Mouse (Mus musculus): ENCODE data around the gene Cd68.

Cd68 gene

DNA sequence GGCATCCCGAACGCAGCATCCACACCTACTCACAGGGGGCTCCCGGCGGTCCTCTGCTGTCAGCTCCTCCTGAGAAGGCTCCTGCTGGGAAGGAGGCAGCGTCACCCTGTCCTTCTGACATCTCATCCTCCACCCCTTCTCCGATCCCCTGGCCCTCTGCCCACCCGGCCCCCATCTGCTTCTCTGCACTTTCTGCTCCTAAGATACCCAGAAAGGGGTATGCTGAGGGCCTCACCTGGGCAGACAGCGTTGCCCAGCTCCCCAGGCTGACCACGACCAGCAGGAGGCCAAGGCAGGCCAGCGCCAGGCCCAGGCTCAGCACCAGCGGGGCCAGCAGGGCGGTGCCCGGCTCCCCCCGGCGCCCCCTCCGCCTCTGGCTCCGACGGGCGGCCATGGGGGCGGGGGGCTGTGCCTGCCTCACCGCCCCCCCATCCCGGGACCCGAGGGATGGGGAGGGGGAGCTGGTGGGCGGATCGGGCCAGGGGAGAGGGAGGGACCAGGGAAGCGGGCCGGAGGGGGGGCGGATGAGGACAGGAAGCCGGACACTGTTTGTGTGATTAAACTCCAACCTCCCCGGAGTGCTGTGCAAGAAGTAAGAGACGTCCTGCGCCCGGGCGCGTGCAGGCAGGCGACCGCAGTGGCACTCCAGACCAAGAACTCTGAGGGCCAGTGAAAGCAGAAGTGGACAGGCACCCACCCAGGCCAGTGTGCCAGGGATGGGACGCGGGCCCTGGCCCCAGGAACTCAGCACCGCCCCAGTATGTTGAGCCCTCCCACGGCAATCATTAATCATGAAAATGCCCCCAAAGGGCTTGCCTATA, 29.6 kb upstream of the Cd68 start, which contains the start of the genes Tnfsf12 and Tnfsfm13:
TSS of gene Tnfsf12 (minus strand) at position 489 of the 821 bp plus-strand sequence.
TSS of gene Tnfsfm13 (minus strand) at position 738 of the 821 bp plus-strand sequence.
- DNase-seq (ENCODE audit: low read depth in 1 of 2, low spot score in 2 of 2) = peak; percentile 66 to 73

DNA sequence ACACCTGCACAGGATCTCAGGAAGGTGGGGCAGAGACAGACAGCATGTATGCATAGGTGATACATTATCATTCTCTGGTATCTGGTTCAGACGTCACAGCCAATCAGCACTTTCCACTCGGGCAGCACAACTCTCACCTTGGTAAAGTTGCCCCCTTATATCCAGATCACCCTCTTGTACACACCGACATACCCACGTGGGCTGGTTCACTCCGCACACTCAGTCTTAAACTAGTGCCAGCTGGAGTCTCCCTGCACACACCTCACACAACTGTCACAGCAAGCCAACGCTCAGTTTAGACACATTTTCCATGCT, 29.1 kb upstream of the Cd68 start:
- DNase-seq (ENCODE audit: low read depth in 1 of 2, low spot score in 2 of 2) = no peak

DNA sequence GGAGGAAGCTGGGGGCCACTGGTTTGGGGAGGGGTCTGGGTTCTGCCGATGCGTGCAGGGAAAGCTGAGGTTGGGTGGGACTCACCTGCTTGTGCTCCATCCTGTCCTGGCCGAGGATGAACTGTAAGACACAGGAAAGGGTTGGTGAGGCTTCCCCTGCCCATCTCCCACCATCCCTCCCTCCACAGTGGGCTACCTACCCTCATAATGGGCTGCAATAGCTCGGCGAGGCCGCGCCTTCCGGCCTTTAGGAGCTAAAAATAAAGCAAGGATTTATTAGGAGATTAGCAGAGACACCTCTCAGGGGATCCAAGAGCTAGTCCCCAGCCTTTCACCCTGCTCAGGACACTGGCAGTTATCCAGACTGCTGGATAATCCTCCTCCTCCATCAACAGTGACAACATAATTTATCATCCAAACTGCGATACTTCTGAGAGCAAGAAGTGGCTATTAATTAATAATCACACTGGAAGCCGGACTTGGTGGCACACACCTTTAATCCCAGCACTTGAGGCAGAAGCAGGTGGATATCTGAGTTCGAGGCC, 27.5 kb upstream of the Cd68 start:
- no peak for DNase-seq (ENCODE audit: low read depth in 1 of 2, low spot score in 2 of 2)

DNA sequence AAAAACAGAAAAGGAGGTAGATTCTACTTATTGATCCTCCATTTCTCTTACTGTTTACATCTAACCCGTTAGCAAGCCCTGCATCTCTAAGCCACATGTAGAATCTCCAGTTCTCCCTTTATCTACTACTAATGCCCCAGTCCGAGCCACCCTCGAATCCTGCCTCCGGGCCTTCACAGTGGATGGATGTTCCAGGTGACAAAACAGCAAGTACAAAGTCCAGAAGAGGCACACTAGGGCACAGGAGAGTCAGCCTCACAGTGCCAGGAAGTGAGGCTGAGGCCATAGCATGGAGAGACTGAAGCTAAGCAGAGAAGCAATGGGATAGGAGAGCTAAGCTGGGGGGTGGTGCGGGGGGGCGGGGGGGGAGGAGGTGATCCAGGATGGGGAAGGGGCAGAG, 26.9 kb upstream of the Cd68 start:
- DNase-seq (ENCODE audit: low read depth in 1 of 2, low spot score in 2 of 2) = no peak

DNA sequence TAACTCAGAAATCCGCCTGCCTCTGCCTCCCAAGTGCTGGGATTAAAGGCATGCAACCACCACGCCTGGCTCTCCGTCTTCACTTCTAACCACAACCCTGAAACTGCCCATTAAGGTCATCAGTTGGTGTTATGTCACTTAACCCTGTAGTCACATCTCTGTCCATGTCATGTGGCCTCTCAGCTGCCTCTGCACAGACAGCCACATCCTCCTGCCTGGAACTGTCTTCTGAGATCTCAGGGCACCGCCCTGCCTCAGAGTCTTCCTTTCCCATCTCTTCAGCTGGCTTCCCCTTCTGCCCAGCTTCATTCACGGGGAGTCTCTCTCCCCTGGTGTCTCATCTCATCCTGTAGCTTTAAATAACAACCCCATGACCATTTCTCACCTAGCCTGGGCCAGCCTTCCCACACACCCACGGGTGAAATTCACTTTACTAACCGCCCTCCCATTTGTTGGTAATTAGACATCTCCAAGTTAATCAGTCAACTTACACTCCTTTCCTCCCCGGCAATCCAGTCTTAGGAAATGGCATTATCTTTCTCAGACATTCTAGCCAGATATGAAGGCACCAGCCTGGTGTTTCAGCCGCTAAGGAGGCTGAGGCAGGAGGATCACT, 26.4 kb upstream of the Cd68 start:
- peak; percentile 65 to 71 for DNase-seq (ENCODE audit: low read depth in 1 of 2, low spot score in 2 of 2)

DNA sequence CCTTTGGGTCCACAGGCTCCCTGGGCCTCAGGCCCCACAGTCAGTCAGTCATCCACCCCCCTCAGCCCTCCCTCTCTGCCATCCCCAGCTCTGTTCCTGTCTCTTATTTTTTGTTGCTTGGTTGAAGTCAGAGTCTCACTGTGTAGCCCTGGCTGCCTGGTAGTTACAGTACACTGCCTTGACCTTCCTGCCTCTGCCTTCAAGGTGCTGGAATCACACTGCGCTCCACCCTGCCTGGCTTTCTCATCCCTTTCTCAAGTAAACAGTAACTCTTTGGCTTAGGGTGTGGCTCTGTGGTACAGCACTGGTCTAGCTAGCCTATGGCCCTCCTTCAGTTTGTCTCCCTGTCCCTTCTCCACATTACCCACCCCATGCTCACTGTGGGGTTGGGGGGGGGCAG, 23.9 kb upstream of the Cd68 start:
- DNase-seq (ENCODE audit: low read depth in 1 of 2, low spot score in 2 of 2) = no peak

DNA sequence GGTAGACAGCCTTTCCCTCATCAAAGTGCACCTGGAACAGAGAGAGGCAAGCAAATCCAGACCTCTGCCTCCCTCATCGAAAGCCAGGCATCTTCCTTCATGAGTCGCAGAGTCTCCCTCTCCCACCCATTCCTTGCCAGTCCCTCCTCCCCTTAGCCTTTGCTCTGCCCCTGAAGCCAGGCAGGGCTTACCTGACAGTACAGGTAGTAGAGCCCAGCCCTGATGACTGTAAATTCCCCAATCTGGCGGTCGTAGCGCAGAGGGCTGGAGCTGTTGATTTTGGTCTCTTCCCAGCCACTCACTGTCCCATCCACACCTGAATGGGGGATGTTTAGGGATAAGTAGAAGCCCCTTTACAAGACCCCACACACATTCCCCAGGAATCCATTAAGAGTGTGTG, 21.1 kb upstream of the Cd68 start:
- DNase-seq (ENCODE audit: low read depth in 1 of 2, low spot score in 2 of 2) = no peak

DNA sequence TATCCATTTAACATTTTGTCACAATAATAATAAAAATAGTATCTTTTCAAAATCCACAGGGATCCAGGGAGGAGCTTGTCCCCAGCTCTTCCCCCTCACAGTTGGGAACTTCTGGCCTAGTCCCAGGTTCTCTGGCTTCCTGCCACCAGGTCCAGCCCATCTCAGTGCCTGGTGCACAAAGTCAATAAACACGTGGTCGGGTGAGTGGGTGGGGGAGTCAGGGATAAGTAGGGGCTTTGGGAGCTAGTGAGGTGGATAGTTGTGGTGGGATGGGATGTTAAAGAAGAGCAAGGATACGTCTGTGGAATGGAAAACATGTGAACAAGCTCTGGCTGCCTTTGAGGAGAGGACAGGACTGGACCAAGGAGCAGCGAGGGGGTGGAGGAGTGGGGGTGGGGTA, 20.4 kb upstream of the Cd68 start:
- DNase-seq (ENCODE audit: low read depth in 1 of 2, low spot score in 2 of 2) = no peak

DNA sequence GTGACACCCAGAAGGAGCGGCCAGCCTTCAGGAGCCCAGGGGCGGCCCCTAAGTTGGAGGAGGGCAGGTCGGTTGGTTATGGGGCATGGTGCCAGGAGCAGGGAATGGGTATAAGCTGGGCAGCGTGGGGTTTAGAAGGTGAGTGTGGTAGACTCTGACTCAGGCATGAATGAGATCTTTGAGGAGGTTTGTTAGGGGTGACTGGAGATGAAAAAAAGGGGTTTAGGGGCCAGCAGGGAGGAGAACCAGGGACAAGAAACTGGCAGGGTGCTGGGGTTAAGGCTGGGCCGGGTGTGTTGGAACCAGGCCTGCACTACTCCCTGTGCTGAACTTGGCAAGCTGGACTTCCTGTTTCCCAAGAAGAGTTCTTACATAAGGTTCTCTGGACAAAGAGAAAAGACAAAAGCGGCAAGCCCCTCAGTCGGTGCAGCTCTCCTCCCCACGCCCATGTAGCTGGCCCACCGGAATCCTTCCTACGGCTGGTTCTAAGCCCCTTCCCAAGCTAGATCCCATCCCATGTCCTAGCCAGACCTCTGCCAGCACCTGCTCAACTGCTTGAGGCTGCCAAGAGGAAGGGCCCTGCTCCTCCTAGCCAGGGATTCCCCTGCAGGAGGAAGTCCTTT, 19.7 kb upstream of the Cd68 start, which contains the start of gene Tnfsf13:
TSS of gene Tnfsf13 (minus strand) at position 259 of the 623 bp plus-strand sequence.
- peak in 1 of 2 experiments; percentile 55 for DNase-seq (ENCODE audit: low read depth in 1 of 2, low spot score in 2 of 2)

DNA sequence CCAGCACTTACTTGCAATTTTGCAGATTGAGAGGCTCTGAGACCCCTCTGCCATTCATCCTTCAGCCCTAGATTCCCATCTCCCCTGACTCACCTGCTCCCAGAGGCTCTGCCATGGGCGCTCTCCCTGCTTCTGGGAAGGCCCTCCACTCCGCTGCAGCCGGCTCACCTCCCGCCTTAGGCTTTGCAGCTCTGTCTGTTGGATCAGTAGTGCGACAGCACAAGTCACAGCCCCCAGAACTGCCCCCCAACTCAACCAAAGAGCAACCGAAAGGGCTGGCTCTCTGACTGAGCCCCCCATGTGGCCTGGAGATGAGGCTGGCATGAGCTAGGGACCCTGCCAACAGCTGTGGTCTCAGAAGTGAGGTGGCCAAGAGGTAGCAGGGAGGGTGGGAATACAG, 19.0 kb upstream of the Cd68 start:
- DNase-seq (ENCODE audit: low read depth in 1 of 2, low spot score in 2 of 2) = no peak

DNA sequence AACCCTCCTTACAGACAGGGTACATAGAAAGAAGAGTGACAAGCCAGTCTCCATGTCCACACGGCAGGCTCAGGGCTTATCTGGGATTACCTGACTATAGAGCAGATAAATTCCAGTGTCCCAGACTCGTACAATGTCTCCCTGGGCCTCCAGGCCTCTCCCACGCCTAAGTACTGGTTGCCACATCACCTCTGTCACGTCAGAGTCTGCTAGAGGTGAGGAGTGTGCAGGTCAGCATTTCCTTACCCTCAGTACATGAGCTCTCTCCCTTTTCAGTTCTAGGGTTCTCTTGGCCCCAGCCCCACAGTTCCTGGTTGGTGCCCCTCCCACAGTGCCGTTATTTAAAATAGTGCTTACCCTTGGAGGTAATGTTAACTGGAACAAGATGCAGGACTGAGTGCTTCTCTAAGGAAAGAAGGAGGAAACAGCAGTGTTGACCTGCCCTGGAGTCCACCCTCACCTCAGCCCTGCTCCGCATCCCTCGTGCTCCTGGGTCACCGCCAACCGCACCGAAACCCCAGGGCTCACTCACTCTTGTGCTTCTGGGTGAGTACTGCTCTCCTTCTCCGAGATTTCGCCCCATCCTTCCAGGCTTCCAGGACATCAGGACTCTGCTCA, 18.3 kb upstream of the Cd68 start:
- no peak for DNase-seq (ENCODE audit: low read depth in 1 of 2, low spot score in 2 of 2)

DNA sequence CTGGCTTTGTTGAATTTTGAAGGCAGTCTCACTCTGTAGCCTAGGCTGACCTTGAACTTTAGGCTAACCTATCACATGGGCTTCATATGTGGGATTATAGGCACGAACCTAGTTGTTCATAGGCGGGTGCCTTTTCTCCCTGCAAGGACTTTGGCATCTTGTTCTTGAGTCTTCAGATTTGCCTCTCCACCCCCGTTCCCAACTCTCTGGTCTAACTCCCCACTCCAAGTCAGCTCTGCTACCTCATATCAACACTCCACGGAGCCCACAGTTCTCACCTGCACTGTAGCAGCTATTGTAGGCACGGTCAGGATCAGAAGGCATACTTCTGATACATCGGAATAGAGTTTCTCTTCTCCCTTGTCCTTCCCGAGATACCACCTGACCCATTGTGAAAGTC, 17.6 kb upstream of the Cd68 start:
- DNase-seq (ENCODE audit: low read depth in 1 of 2, low spot score in 2 of 2) = no peak

DNA sequence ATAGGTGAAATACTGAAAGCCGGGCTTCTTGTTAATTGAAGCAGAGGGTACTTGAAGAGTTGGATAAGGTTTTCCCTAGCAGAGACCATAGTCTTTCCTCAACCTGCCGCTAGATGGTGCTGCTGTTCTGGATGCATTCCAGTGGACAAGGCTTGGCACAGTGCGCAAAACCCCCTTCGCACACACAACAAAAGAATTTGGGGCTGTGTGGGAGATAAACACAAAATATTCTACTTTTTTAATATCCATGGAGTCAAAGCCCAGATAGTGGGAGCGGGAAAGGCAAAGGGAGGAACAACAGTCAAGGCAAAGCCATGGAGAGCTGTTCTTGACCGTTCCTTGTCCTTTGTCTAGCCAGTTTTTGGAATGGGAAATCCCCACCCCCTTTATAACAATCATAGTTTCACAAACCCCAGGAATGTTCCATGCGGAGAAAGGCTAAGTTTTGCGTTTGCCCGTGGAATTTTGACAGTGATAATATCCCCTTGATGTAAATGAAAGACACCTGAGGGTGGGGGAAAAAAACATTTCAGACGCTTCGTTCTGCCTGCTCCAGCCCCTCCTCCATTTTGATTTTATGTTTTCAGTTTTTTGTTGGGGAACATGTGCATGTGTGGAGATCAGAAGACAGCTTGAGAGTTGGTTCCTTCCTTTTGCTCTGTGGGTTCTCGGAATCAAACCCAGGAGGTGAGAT, 17.0 kb upstream of the Cd68 start:
- DNase-seq (ENCODE audit: low read depth in 1 of 2, low spot score in 2 of 2) = peak; percentile 77 to 79

DNA sequence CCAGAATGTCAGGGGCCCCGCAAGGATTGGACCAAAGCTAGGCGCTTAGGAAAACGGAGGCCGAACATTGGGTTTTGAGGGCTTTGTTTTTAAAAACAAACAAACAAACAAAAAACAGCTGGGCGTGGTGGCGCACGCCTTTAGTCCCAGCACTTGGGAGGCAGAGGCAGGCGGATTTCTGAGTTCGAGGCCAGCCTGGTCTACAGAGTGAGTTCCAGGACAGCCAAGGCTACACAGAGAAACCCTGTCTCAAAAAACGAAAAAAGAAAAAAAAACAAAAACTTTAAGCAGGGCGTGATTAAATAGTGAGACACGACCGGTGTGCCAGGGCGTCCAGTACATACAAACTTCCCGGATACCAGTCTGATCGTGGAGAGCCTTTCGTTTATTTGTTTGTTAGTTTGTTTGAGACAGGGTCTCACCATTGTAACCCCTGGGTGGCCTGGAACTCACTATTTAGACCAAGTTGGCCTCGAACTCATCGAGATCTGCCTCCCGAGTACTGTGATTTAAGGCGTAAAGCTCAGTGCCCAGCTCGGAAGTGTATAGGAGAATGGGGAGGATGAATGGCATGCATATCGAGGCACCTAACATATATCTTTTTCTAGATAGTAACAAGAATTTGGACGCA, 16.4 kb upstream of the Cd68 start:
- DNase-seq (ENCODE audit: low read depth in 1 of 2, low spot score in 2 of 2) = no peak

DNA sequence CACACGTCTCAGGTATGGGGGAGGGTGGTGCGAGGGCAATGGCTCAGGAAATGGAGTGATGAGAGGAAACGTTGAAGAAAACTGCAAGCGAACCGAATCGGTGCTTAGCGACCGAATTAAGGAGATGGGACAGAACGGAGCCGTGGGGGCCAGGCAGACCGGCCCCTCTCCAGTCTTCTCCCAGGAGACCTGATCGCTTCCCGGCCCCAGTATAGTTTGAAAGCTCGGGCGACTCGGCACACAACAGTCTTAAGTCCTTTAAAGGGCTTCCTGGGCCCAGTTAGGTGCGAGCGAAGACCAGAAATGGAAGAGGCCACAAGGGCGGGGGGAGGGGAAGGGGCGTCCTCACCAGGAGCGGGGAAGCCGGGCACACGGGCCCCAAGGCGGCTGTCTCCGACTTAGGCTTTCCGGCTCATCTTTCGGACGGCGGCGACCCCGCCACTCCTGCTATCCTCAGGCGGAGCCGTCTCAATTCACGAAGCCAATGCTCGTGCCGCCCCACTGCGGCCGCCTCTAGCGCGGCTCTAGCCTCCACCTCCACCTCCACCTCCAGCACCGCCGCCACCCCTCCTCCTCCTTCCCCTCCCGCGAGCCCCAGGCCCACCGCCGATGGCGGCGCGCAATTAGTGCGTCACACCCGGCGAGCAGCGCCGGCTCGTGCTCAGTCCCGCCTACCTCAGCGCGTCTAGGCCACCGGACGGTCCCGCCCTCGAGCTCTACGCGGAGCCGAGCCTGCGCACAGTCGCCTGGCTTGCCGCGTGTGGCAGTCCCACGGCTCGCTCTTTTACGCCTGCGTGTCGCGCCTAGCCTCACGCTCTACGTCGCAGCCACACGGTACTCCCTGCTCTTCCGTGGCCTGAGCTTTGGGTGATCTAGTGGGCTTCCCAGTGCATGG, 15.6 kb upstream of the Cd68 start, which contains the start of gene Senp3:
TSS of gene Senp3 (minus strand) at position 771 of the 895 bp plus-strand sequence.
- DNase-seq (ENCODE audit: low read depth in 1 of 2, low spot score in 2 of 2) = peak; percentile 90 to 95

DNA sequence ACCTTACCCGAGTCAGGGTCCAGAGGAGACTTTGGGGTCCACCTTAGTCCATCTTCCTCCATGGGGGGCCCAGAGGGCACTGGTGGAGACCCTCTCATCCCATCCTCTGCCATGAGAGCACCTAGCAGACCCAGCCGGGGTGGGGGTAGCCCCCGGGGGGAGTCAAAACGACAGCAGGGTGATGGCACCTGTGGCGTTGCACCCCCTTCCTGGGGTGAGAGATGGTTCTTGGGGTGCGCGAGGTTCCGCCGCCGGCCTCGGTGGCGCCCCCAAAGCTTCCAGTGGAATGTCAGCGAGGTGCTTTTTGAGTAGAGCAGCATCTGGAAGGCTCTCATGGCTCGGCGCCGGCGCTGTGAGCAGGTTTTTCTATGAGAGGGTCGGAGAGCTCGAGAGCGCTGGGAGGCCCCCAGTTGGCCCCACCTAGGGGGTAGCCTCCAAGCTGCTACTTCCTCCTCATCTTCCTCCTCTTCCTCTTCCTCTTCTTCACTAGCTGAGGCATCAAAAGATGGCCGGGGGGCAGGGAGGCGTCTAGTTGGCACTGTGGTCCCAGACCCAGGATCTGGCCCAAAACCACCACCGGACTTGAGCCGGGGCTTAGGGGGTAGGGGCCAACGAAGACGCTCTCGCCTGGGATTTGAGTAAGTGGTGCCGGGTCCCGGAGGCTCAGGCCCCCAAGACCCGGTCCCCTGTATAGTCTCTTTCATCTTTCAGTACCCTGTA, 14.3 kb upstream of the Cd68 start:
- no peak for DNase-seq (ENCODE audit: low read depth in 1 of 2, low spot score in 2 of 2)

DNA sequence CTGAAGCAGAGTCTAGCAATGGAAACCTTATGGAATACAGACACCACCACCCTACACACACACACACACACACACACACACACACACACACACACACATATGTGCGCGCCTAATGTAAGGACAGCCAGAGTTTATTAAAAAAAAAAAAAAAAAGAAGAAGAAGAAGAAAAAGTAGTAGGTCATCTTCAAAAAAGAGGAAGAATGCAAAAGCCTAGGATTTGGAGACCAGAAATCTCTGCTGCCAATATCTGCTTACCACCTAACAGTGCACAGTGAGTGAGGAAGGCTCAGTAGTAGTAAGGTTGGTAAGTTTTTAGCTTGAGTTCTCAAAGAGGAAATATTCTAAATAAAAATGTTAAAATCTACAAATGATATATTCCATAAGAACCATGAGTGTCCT, 13.2 kb upstream of the Cd68 start:
- DNase-seq (ENCODE audit: low read depth in 1 of 2, low spot score in 2 of 2) = no peak

DNA sequence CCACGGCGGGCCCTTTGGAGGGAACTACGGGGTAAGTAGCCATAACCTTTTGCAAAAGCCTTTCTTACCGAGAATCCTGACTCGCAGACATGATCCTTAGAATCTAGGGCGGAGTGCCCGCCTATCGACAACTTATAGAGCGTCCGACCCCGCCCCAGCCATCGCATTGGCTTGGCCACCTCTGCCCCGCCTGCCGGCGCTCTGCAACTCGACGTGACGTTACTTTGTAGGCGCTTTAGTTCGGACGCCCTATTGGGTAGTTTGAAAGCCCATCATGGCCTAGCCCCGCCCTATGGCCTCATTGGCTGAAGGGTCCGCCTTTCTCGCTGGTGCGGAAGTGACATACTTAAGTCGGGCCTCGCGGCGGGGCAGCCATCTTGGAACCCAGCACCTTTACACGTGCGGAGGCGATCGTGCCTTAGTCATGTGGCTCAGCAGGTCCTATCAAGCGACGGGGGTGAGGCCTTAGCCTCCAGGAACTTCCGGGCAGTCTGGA, 6.3 kb upstream of the Cd68 start, which contains the start of gene Eif4a1:
TSS of gene Eif4a1 (minus strand) at position 213 of the 496 bp plus-strand sequence.
- peak; percentile 99 to 100 for DNase-seq (ENCODE audit: low read depth in 1 of 2, low spot score in 2 of 2)

All from monocyte, adult 2 months (primary cell).